Mouse (Mus musculus): ENCODE measurements around the gene Smtnl2.

GRCm38 (mm10) chr11:72342549-72343237 lies 68.8 kb downstream of the Smtnl2 start:
- TF ChIP-seq CTCF (IDR thresholded peaks at IDR 0.05), result peak; percentile 89
- TF ChIP-seq POLR2A (IDR thresholded peaks at IDR 0.05; ENCODE audit: insufficient read depth, low read depth, low read length), result no peak

All from heart, adult 2 months (tissue).